Mouse (Mus musculus): ENCODE results near the gene Mthfd2.

DNA sequence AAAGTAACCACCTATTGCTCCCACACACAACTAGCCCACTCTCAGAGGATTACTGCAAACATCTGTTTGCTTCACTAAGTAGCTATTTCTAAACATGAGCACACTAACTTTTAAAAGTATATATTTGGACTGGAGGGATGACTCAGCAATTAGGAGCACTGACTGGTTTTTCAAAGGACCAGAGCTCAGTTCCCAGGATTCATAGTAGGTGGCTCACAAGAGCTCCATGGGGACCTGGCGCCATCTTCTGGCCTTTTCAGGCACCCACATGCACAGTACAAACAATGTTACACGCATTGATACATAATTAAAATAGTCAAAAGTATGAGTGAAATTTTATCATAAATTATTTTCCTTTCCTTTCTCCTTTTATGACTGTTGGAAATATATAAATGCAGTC, 46.8 kb downstream of the Mthfd2 start:
- peak; percentile 41 for TF ChIP-seq CTCF (IDR thresholded peaks at IDR 0.05; ENCODE audit: extremely low read depth, insufficient read depth, low read length)
- no peak for TF ChIP-seq POLR2A (IDR thresholded peaks at IDR 0.05; ENCODE audit: extremely low read depth, insufficient read depth, low read length)

Data from cortical plate, adult 2 months (tissue).